Mouse (Mus musculus) ES-Bruce4 (cell line): ENCODE results near the gene Ankrd12.

Source experiments
- CTCF ChIP-seq: IDR thresholded peaks from one replicate; pipeline ENCODE4 v1.8.1; 2011; ENCODE audit warnings: low read depth, low read length
- EP300 ChIP-seq: IDR thresholded peaks from 2 replicates; pipeline ENCODE4 v1.6.1; 2011; ENCODE audit warnings: low read depth, low read length; ENCODE audit not compliant: insufficient read depth
- POLR2A ChIP-seq: IDR thresholded peaks from one replicate; pipeline ENCODE4 v1.8.1; 2011; ENCODE audit warnings: low read length; ENCODE audit not compliant: insufficient read depth

DNA sequence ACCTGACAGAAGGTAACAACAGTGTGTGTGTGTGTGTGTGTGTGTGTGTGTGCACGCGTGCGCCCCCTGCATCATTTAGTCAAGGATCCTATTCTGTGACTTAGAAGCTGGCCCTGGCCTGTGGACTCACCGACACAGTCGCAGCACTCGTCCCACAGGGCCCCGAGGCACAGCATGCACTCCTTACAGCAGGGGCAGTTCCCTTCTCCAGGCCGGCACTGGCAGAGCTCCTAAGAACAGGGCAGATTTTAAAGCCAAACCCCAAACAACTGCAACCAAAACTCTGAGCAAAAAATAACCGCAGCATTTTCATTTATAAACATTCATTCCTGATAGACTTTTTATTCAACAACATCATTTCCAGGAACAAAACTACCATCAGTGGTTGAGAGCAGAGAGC lies 139.2 kb downstream of the Ankrd12 start:
- TF ChIP-seq CTCF, result no peak
- no peak for TF ChIP-seq EP300
- TF ChIP-seq POLR2A, result no peak
